Mouse (Mus musculus) embryo, embryonic 11.5 days (tissue): ENCODE measurements at regions not wholly inside any gene's neighbourhood (a gene's known extent, or its start where the extent isn't known, plus 50 kb on each side); places are given as distances from the start of the nearest gene placed in this dataset.
"Not testable (repeated sequence)": the region's sequence is repeated elsewhere in the genome, so short reads cannot be mapped to it uniquely, and the experiment has no call there.

Source experiments
- DNase-seq: peaks from one replicate; pipeline ENCODE4 v3.0.0-alpha.2; 2012; ENCODE audit warnings: low read depth, low spot score

DNA sequence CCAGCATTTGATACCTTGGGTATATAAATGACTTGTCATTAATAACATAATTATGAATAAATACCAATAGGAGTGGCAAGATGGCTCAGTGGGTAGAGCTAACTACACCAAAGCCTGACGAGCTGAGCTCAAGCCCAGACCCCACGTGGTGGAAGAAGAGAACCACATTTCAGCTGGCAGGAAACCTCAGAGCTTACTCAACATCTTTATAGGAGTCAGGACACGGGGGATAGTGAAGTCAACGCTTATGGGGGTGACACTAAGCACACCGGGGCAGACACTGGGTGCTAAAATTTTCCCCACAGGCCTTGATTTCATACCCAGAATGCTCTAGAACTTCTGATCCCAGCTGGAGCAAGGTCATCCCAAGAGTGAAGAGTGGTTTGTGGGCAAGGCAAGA lies 259.3 kb downstream of the Setd4 start:
- DNase-seq, result no peak

DNA sequence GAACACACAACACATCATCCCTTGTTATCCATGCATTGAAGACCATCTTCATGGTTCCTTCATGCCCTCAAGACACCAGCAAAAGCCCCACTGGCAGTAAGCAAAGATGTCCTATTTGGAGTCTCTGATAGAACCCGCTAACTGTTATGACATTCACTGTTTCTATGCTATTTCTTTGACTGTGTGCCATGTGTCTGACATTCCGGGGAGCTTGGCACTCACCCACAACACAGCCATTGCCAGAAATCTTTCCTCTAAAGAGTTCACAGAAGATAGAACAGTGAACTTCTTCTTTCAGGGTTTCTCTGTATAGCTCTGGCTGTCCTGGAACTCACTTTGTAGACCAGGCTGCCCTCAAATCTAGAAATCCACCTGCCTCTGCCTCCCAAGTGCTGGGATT lies 261.2 kb downstream of the Setd4 start:
- DNase-seq, result no peak

DNA sequence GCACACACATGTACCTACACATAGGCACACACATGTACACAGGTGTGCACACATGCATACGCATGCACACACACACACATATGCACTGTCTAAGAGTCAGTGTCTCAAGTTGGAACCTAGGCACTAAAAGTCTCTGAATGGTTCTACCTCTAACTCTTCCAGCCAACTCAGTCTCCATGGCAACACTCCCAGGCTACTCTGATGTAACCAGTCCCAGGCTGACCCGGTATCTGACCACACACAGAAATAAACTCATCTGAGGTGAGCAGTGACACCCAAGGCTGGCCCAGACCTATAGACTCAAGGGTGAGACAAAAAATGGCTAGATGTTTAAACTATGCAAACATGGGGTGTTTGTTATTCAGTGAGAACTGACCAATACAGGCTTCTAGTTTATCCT lies 262.1 kb downstream of the Setd4 start:
- no peak for DNase-seq

GRCm38 (mm10) chr16:93338806-93339205 lies 265.1 kb downstream of the Setd4 start:
- DNase-seq, result no peak

GRCm38 (mm10) chr16:93335322-93336111 lies 268.3 kb downstream of the Setd4 start:
- DNase-seq, result no peak

DNA sequence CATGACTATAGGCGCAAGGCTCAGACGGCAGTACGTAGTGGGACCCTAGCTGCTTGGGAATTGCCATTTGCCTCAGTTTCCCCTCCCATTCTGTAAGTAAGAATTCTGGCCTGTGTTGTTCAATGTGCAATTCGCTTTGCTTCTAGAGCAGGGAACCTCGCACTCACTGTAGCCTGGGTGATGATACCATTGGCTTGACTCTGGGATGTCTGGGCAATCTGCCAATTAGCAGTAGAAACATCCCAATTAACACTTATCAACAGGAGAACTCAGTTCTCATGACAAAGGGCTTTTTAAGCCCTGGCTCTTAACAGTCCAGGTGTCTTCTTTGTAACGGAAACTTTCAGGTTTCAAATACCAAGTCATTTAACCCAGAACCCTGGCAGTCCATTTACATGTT lies 270.2 kb downstream of the Setd4 start:
- no peak for DNase-seq

DNA sequence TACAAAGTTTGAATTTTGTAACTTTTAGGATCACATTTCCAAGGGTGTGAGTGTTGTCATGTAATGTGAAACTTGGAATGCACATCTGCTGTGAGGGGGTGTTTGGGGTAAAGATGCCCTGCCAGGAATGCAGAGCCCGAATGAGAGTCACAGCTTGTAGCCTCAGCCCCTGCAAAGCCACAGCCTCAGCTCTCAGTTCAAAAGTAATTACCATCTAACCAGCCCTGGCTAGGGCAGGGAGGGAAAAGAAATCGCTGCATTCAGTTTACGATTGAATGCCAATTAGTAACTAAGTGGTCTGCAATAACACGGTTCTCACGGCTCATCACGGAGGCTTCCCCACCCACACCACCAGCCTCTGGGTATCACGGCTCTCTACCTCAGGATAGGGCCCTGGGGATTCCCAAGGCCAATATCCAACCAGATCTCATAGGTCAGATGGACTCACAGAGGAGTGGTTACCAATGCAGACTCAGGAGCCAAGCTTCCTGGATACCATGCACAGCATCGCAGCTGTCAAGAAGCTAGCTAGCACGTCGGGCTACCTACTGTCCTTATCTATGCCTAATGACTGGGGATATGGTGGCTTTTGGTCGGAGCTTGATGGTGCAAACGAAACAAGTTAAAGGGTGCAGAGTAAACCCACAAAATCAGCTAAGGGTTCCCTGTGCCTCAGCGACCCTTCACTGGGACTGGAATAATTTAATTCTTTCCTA lies 275.0 kb downstream of the Setd4 start:
- DNase-seq, result no peak

DNA sequence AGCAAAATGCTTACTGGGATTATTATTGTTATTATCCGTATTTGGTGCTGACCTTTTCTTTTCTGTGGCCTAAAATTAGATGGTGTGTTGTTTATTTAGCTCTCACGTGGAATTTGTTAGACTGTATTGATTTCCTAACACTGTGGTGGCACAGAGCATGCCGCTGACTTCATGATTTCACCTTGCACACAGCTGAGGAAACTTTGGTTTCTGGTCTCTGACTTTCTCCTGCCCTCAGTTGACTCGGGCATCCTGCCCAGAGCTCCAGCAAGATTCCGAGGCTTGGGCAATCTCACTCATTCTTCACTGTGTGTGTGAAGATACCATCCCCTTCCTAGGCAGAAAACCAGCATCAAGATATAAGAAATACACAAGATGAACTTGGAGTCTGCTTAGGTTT lies 279.0 kb downstream of the Setd4 start:
- DNase-seq, result no peak

- DNase-seq, result no peak
Measured at GRCm38 (mm10) chr16:93323172-93323571, 280.7 kb downstream of the Setd4 start.

- DNase-seq, result no peak
Measured at GRCm38 (mm10) chr16:93319581-93319980, 284.3 kb downstream of the Setd4 start.

- no peak for DNase-seq
Measured at GRCm38 (mm10) chr16:93311644-93312043, 292.2 kb downstream of the Setd4 start.

DNA sequence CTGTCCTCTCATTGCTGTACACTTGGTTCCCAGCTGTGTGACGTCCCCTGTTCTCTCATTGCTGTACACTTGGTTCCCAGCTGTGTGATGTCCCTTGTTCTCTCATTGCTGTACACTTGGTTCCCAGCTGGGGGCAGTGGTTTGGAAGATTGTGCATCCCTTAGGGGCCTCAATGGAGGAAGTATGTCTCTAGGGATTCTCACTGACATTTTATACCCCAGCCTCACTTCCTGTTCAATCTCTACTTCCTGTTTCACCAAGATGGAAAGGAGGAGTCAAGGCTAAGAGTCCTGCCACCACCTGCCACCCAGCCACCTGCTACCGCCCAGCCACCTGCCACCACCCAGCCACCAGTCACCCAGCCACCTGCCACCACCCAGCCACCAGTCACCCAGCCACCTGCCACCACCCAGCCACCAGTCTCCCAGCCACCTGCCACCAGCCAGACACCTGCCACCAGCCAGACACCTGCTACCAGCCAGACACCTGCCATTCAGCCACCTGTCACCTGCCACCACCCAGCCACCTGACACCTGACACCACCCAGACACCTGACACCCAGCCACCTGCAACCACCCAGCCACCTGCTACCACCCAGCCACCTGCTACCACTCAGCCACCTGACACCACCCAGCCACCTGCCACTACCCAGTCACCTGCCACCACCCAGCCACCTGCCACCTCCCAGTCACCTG lies 295.1 kb downstream of the Setd4 start:
- no peak for DNase-seq

DNA sequence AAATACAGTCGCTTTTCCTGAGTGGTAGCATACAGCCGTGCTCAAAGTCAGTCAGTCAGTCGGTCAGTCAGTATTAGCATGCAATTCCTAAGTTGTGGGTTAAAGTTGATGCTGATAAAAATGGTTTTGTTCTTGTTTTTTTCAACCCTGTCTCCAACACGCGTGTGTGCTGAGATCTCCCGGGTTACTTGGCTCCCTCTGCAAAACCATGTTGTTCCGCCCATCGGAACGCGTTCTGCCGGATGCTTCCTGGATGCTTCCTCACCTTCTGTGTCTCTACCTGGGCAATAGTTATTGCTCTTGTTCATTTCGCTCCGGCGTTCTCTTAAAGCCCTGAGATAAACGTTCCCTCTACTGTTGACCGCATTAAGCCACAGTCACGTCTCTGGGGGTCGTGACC lies 296.9 kb downstream of the Setd4 start:
- DNase-seq, result no peak

DNA sequence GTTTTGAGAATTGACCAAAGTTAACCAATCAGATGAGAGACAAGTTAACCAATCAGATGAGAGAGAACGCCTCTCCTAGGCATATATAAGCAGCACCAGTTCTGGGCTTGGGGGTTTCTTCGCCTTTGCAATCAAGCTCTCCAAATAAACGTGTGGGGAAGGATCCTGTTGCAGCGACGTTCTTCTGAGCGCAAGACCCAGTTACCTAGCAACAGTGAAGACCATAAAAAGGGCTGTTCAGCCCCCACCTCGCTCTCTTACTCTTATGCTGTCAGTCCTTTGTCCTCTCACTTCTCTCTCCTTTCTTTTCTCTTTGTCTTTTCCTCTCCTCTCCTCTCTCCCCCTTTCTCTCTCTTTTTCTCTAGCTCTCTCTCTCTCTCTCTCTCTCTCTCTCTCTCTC lies 297.7 kb downstream of the Setd4 start:
- DNase-seq, result not testable (repeated sequence)

DNA sequence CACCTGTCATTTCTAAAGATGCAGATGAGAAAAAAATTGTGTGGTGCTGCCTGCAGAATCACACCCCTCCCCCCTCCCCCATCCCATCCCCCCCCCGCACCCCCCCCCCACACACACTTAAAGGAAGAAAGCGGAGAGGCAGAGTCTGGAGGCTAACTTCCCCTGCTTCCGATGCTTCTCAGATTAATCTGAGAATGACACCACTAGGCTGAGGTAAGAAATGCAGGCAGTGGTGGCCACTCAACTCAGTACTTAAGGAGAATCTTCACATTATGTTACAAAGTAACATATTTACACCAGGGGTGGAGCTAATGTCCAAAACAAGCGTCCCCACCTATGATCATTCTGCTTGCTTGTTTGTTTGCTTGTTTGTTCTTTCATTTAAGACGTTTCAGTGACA lies 309.4 kb downstream of the Setd4 start:
- no peak for DNase-seq

DNA sequence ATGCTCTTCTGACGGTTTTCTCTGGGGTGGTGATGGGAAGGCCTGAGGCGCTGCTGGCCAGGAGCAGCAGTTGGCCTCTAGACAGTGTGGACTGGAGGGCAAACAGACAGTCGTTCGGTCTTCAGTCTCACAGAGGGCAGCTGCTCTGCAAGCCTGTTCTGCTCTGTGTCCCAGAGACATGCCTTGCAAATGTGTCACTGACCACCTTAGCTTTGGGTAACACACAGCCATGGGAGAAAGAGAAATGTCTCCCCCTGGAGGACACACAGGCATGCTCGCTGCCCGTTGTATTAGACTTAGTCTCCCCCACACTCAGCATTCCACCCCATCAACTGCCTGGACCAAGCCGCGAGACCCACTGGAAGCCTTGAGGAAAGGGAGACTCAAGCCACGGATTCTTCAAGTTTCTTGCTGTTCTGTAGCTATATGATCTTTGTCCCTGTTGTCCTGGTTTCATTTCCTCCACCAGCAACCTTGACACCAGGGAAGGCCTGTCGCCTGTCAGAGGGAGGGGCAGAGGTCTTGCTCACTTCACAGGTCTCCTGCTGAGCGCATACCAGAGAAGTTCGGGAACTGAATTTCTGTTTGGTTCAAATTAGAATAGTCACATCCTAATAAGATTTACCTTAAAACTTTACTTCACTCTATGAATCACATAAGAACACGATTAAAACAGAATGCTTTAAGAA lies 310.8 kb downstream of the Setd4 start:
- peak; percentile 81 for DNase-seq

DNA sequence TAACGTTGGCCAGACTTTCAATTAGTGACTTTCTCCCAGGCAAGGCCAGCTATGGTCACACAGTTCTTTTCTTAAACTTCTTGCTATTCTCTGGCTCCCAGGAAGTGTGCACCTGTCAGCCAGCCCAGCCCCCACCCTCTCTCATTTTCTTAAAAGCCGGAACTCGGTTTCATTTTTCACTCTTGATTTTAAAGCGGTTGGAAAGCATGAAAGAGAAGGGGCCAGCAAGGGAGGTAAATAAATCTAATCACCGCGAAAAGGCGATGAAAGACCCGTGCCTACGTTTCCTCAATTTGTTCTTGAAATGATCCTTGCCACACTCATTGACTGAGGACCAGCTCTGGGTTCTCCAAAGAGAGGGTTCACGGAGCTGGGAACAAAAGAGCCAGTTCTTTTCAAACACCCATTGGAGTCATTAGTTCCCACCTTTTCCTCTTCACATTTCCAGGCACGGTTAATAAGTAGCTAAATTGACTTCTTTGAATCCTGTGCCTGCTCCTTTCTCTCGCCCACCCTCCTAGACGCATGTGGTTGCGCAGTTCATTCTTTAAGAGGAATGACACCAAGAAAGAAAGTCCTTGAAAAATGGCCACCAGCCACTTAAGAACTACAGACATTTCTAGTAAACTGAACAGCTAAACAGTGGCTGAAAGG lies 311.6 kb downstream of the Setd4 start:
- DNase-seq, result no peak

- no peak for DNase-seq
Measured at GRCm38 (mm10) chr16:93288036-93288435, 315.8 kb downstream of the Setd4 start.

DNA sequence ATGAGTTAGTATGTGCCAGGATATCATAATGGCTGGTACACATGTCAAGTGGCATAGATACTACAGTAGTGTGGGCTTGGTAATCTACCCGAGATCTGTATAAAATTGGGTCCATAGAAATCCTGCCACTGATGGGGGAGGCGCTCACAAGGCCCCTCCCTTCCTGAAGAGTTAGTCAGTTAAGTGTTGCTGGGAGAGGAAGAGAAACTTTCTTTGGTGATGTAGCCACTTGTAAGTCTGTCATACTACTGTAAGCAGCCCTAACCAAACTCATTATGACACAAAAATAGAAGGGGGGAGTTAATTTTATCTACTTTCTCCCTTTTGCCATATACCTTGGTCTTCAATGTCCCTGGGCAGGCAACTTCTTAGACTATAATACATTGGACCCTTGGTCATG lies 316.3 kb downstream of the Setd4 start:
- DNase-seq, result no peak

DNA sequence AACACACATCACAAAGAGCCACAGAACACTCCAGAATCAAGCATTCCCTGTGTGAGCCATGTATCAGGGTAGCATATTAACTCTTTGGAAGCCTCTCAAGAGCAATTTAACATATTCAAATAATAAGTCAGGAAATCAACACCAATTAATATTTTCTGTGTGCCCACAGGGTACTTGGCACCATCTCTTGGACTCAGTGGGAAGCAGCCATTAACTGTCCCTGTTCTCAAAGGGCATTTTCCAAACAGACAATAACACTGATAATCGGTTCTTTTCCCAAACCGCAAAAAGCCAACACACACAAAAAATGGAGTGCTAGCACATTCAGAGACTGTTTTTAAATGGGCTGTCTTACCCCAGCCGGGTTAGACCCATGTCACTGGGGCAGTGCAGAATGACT lies 317.0 kb downstream of the Setd4 start:
- DNase-seq, result no peak

DNA sequence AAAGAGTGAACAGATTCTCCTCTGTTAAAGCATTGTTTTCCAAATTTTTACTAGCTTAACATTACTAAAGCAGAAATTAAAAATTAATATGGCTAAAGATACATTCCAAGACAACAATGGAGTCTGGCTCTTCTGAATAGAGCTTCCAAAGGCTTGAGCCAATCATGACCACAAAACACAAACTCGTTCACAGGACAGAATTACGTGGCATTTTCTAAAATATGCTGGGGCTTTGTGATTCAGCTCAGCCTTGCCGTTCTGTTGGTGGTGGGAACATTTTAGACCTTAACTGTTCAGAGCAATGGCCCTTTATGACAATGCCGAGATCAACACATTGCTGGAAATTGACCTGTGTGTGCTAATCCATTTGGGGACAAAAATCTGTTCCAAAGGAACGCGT lies 318.7 kb downstream of the Setd4 start:
- DNase-seq, result no peak

DNA sequence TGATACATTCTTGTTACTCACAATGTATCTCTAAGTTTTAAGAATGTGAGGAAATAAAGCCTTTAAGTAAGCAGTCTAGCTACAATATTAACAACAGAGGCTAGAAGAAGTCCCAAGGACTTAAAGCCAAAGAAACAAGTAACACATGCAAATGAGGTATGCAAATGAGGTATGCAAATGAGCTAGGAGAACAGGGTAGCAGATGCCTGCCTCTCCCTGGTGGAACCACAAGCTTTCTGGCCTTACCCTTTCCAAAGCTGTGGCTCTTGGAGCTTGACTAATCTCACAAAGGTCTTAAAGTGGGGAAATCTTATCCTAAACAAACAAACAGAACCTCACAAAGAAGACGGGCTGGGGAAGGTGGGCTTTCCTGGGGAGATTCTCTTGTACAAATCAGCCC lies 322.1 kb downstream of the Setd4 start:
- DNase-seq, result no peak
